Mouse (Mus musculus) embryonic facial prominence, embryonic 12.5 days (tissue): ENCODE data around the gene Dnah12. TPM values are rescaled to one million over a fixed set of nuclear protein-coding genes. Genes with fewer than 3 reads are reported as not detected.

ENCODE experiments used
- ATAC-seq: fragments of 200-750 bp; cut with Nextera tagmentation; 2 replicates; pipeline ENCODE4 v1.8.0; 2017; ENCODE audit not compliant: insufficient number of reproducible peaks, insufficient read depth, low FRiP score, low TSS enrichment
- H3K27ac ChIP-seq: fragments of 300-500 bp; sonication (generic); 2 replicates; pipeline ENCODE4 v1.5.1; 2016; ENCODE audit warnings: mild to moderate bottlenecking
- H3K27me3 ChIP-seq: fragments of 300-500 bp; sonication (generic); 2 replicates; pipeline ENCODE4 v1.6.1; 2016; ENCODE audit warnings: mild to moderate bottlenecking, moderate library complexity
- H3K36me3 ChIP-seq: fragments of 300-500 bp; sonication (generic); 2 replicates; pipeline ENCODE4 v1.6.1; 2016; ENCODE audit warnings: mild to moderate bottlenecking
- H3K4me1 ChIP-seq: fragments of 300-500 bp; sonication (generic); 2 replicates; pipeline ENCODE4 v1.6.1; 2016
- H3K4me2 ChIP-seq: fragments of 300-500 bp; sonication (generic); replicated peaks from 2 replicates; pipeline ENCODE4 v1.6.1; 2016; ENCODE audit warnings: mild to moderate bottlenecking, moderate library complexity
- H3K4me3 ChIP-seq: fragments of 300-500 bp; sonication (generic); 2 replicates; pipeline ENCODE4 v1.5.1; 2016; ENCODE audit warnings: mild to moderate bottlenecking
- H3K9ac ChIP-seq: fragments of 300-500 bp; sonication (generic); 2 replicates; pipeline ENCODE4 v1.6.1; 2016; ENCODE audit warnings: mild to moderate bottlenecking, moderate library complexity
- H3K9me3 ChIP-seq: fragments of 300-500 bp; sonication (generic); 2 replicates; pipeline ENCODE4 v1.6.1; 2016; ENCODE audit warnings: mild to moderate bottlenecking, moderate library complexity
- WGBS: fragments of 180-500 bp; shearing (Covaris S2); methylation state at CpG from one replicate; pipeline ENCODE4 v1.1.7; 2016; 5-methylcytosine and 5-hydroxymethylcytosine counted together
- polyA plus RNA-seq: library from polyadenylated mRNA; unstranded; fragments of >200 nt; fragmentation: Nextera tagmentation; extraction: Ambion mirVana; gene quantifications from 2 replicates; pipeline ENCODE4 v1.2.1, GENCODE M21; 2016

Dnah12 gene
- polyA plus RNA-seq, 1 experiment from 2014 or later: not detected

GRCm38 (mm10) chr14:26816785-26817184 is 123.7 kb downstream of the Dnah12 start:
- 68% methylated on average over 4 of the region's 4 CpGs for WGBS
- no peak overlapping the region for H3K4me3 ChIP-seq
- no peaks in the 10 kb centered on the region for H3K36me3 ChIP-seq
- H3K4me2 ChIP-seq: no peak overlapping the region
- H3K9me3 ChIP-seq: peaks cover 4% of the 10 kb centered on the region; the same call in 1 of the 2 replicates
- no peak for ATAC-seq
- H3K4me1 ChIP-seq: no peaks in the 10 kb centered on the region
- H3K27ac ChIP-seq: no peak overlapping the region
- H3K27me3 ChIP-seq: no peaks in the 10 kb centered on the region
- H3K9ac ChIP-seq: no peak overlapping the region

GRCm38 (mm10) chr14:26826020-26826419 is 132.9 kb downstream of the Dnah12 start:
- no peaks in the 10 kb centered on the region for H3K4me1 ChIP-seq
- H3K27ac ChIP-seq: no peak overlapping the region
- no peak overlapping the region for H3K9ac ChIP-seq
- 89% methylated on average over 2 of the region's 2 CpGs for WGBS
- H3K4me2 ChIP-seq: no peak overlapping the region
- no peak overlapping the region for H3K4me3 ChIP-seq
- H3K27me3 ChIP-seq: no peaks in the 10 kb centered on the region
- H3K36me3 ChIP-seq: no peaks in the 10 kb centered on the region
- H3K9me3 ChIP-seq: no peaks in the 10 kb centered on the region
- no peak for ATAC-seq

GRCm38 (mm10) chr14:26853053-26853452 is 160.0 kb downstream of the Dnah12 start:
- no peaks in the 10 kb centered on the region for H3K9me3 ChIP-seq
- H3K4me1 ChIP-seq: no peaks in the 10 kb centered on the region
- H3K36me3 ChIP-seq: no peaks in the 10 kb centered on the region
- no peak overlapping the region for H3K27ac ChIP-seq
- H3K9ac ChIP-seq: no peak overlapping the region
- ATAC-seq: no peak
- no peak overlapping the region for H3K4me3 ChIP-seq
- no peaks in the 10 kb centered on the region for H3K27me3 ChIP-seq
- no peak overlapping the region for H3K4me2 ChIP-seq
- 85% methylated on average over 8 of the region's 8 CpGs for WGBS

- Histone ChIP-seq H3K9ac (no peak overlapping the region), H3K9me3 (no peaks in the 10 kb centered on the region), H3K27me3 (no peaks in the 10 kb centered on the region), H3K36me3 (no peaks in the 10 kb centered on the region), H3K4me3 (no peak overlapping the region), H3K27ac (no peak overlapping the region), H3K4me2 (no peak overlapping the region), H3K4me1 (no peaks in the 10 kb centered on the region)
- ATAC-seq: no peak
- 79% methylated on average over 2 of the region's 2 CpGs for WGBS
Measured at GRCm38 (mm10) chr14:26854066-26854465, 161.0 kb downstream of the Dnah12 start.

- Histone ChIP-seq H3K4me3 (no peak overlapping the region), H3K36me3 (no peaks in the 10 kb centered on the region), H3K4me1 (no peaks in the 10 kb centered on the region), H3K4me2 (no peak overlapping the region), H3K9ac (no peak overlapping the region), H3K27ac (no peak overlapping the region), H3K9me3 (no peaks in the 10 kb centered on the region), H3K27me3 (no peaks in the 10 kb centered on the region)
- no peak for ATAC-seq
- WGBS: 73% methylated on average over 2 of the region's 2 CpGs
Measured at GRCm38 (mm10) chr14:26858364-26858763, 165.3 kb downstream of the Dnah12 start.

GRCm38 (mm10) chr14:26859024-26859423 is 165.9 kb downstream of the Dnah12 start:
- H3K9me3 ChIP-seq: no peaks in the 10 kb centered on the region
- no peaks in the 10 kb centered on the region for H3K4me1 ChIP-seq
- H3K9ac ChIP-seq: no peak overlapping the region
- 92% methylated on average over 3 of the region's 3 CpGs for WGBS
- H3K4me2 ChIP-seq: no peak overlapping the region
- H3K36me3 ChIP-seq: no peaks in the 10 kb centered on the region
- H3K27me3 ChIP-seq: no peaks in the 10 kb centered on the region
- H3K4me3 ChIP-seq: no peak overlapping the region
- no peak overlapping the region for H3K27ac ChIP-seq
- ATAC-seq: no peak

GRCm38 (mm10) chr14:26867356-26867755 is 174.3 kb downstream of the Dnah12 start:
- WGBS: 68% methylated on average over 9 of the region's 9 CpGs
- Histone ChIP-seq H3K27ac (no peak overlapping the region), H3K9me3 (no peaks in the 10 kb centered on the region), H3K4me2 (no peak overlapping the region), H3K9ac (no peak overlapping the region), H3K36me3 (no peaks in the 10 kb centered on the region), H3K4me1 (no peaks in the 10 kb centered on the region), H3K27me3 (no peaks in the 10 kb centered on the region), H3K4me3 (no peak overlapping the region)
- no peak for ATAC-seq

- H3K4me1 ChIP-seq: no peaks in the 10 kb centered on the region
- no peak overlapping the region for H3K4me3 ChIP-seq
- no peak overlapping the region for H3K9ac ChIP-seq
- no peak overlapping the region for H3K27ac ChIP-seq
- H3K4me2 ChIP-seq: no peak overlapping the region
- no peaks in the 10 kb centered on the region for H3K36me3 ChIP-seq
- ATAC-seq: no peak
- 77% methylated on average over 5 of the region's 5 CpGs for WGBS
- no peaks in the 10 kb centered on the region for H3K27me3 ChIP-seq
- H3K9me3 ChIP-seq: no peaks in the 10 kb centered on the region
Measured at GRCm38 (mm10) chr14:26868299-26868698, 175.2 kb downstream of the Dnah12 start.

- ATAC-seq: no peak
- Histone ChIP-seq H3K4me3 (no peak overlapping the region), H3K27ac (no peak overlapping the region), H3K4me2 (no peak overlapping the region), H3K9ac (no peak overlapping the region), H3K36me3 (no peaks in the 10 kb centered on the region), H3K27me3 (no peaks in the 10 kb centered on the region), H3K4me1 (no peaks in the 10 kb centered on the region), H3K9me3 (no peaks in the 10 kb centered on the region)
- 84% methylated on average over 4 of the region's 4 CpGs for WGBS
Measured at GRCm38 (mm10) chr14:26878756-26879155, 185.7 kb downstream of the Dnah12 start.

GRCm38 (mm10) chr14:26879976-26880375 is 186.9 kb downstream of the Dnah12 start:
- Histone ChIP-seq H3K4me2 (no peak overlapping the region), H3K4me3 (no peak overlapping the region), H3K9me3 (no peaks in the 10 kb centered on the region), H3K27ac (no peak overlapping the region), H3K4me1 (no peaks in the 10 kb centered on the region), H3K9ac (no peak overlapping the region), H3K27me3 (no peaks in the 10 kb centered on the region), H3K36me3 (no peaks in the 10 kb centered on the region)
- no peak for ATAC-seq
- 69% methylated on average over 2 of the region's 2 CpGs for WGBS

- Histone ChIP-seq H3K4me3 (no peak overlapping the region), H3K4me1 (no peaks in the 10 kb centered on the region), H3K4me2 (no peak overlapping the region), H3K27ac (no peak overlapping the region), H3K9me3 (no peaks in the 10 kb centered on the region), H3K9ac (no peak overlapping the region), H3K36me3 (no peaks in the 10 kb centered on the region), H3K27me3 (no peaks in the 10 kb centered on the region)
- no peak for ATAC-seq
- WGBS: 83% methylated on average over 5 of the region's 5 CpGs
Measured at GRCm38 (mm10) chr14:26881700-26882099, 188.6 kb downstream of the Dnah12 start.

- H3K27me3 ChIP-seq: no peaks in the 10 kb centered on the region
- no peaks in the 10 kb centered on the region for H3K9me3 ChIP-seq
- ATAC-seq: no peak
- no peak overlapping the region for H3K9ac ChIP-seq
- H3K4me2 ChIP-seq: no peak overlapping the region
- H3K4me3 ChIP-seq: no peak overlapping the region
- 80% methylated on average over 3 of the region's 3 CpGs for WGBS
- H3K36me3 ChIP-seq: no peaks in the 10 kb centered on the region
- no peak overlapping the region for H3K27ac ChIP-seq
- no peaks in the 10 kb centered on the region for H3K4me1 ChIP-seq
Measured at GRCm38 (mm10) chr14:26887244-26887643, 194.2 kb downstream of the Dnah12 start.

GRCm38 (mm10) chr14:26890777-26891176 is 197.7 kb downstream of the Dnah12 start:
- Histone ChIP-seq H3K9me3 (no peaks in the 10 kb centered on the region), H3K9ac (no peak overlapping the region), H3K4me3 (no peak overlapping the region), H3K27me3 (no peaks in the 10 kb centered on the region), H3K36me3 (no peaks in the 10 kb centered on the region), H3K4me1 (no peaks in the 10 kb centered on the region), H3K4me2 (no peak overlapping the region), H3K27ac (no peak overlapping the region)
- ATAC-seq: no peak
- 93% methylated on average over 3 of the region's 3 CpGs for WGBS
